Mouse (Mus musculus) forebrain, embryonic 14.5 days (tissue): ENCODE data around the gene Rimbp2. TPM values are rescaled to one million over a fixed set of nuclear protein-coding genes. Genes with fewer than 3 reads are reported as not detected.

Experiments
- ATAC-seq: fragments of 200-750 bp; cut with Nextera tagmentation; 2 replicates; pipeline ENCODE4 v1.8.0; 2017; ENCODE audit warnings: mild to moderate bottlenecking, moderate library complexity
- DNase-seq: peaks from one replicate; pipeline ENCODE4 v3.0.0-alpha.2; 2015; ENCODE audit warnings: low spot score
- H3K27ac ChIP-seq: fragments of 300-500 bp; sonication (generic); 2 replicates; pipeline ENCODE4 v1.5.1; 2014; ENCODE audit warnings: low read depth, mild to moderate bottlenecking, control low read depth, low read length, moderate library complexity
- H3K27me3 ChIP-seq: fragments of 300-500 bp; sonication (generic); replicated peaks from 2 replicates; pipeline ENCODE4 v1.6.1; 2014; ENCODE audit warnings: low read length, control low read depth, mixed read lengths; ENCODE audit not compliant: control insufficient read depth, insufficient read depth
- H3K36me3 ChIP-seq: fragments of 300-500 bp; sonication (generic); 2 replicates; pipeline ENCODE4 v1.6.1; 2014; ENCODE audit warnings: low read length, control low read depth; ENCODE audit not compliant: control insufficient read depth, insufficient read depth
- H3K4me1 ChIP-seq: fragments of 300-500 bp; sonication (generic); 2 replicates; pipeline ENCODE4 v1.6.1; 2014; ENCODE audit warnings: antibody characterized with exemption, low read length, control low read depth; ENCODE audit not compliant: control insufficient read depth, insufficient read depth
- H3K4me2 ChIP-seq: fragments of 300-500 bp; sonication (generic); 2 replicates; pipeline ENCODE4 v1.6.1; 2014; ENCODE audit warnings: mild to moderate bottlenecking, control low read depth, low read length
- H3K4me3 ChIP-seq: fragments of 300-500 bp; sonication (generic); 2 replicates; pipeline ENCODE4 v1.5.1; 2014; ENCODE audit warnings: low read depth, low read length, control low read depth
- H3K9ac ChIP-seq: fragments of 300-500 bp; sonication (generic); 2 replicates; pipeline ENCODE4 v1.6.1; 2014; ENCODE audit warnings: mild to moderate bottlenecking, low read length, control low read depth, moderate library complexity
- H3K9me3 ChIP-seq: fragments of 300-500 bp; sonication (generic); replicated peaks from 2 replicates; pipeline ENCODE4 v1.6.1; 2016; ENCODE audit warnings: low read length, control low read depth, mixed read lengths; ENCODE audit not compliant: control insufficient read depth
- WGBS: fragments of 180-500 bp; shearing (Covaris S2); extraction: QIAGEN DNeasy Blood & Tissue Kit; methylation state at CpG from one replicate; pipeline ENCODE4 v1.1.7; 2014; 5-methylcytosine and 5-hydroxymethylcytosine counted together
- polyA plus RNA-seq: library from polyadenylated mRNA; unstranded; fragments of >200 nt; fragmentation: Nextera tagmentation; extraction: Ambion mirVana; gene quantifications from 2 replicates; pipeline ENCODE4 v1.2.1, GENCODE M21; 2014

The Rimbp2 gene
- polyA plus RNA-seq, 1 experiment from 2014 or later = 2.2 TPM

- Histone ChIP-seq H3K4me2 (no peak overlapping the region), H3K9me3 (no peaks in the 10 kb centered on the region), H3K36me3 (no peaks in the 10 kb centered on the region), H3K4me1 (no peaks in the 10 kb centered on the region), H3K27ac (no peak overlapping the region), H3K27me3 (no peaks in the 10 kb centered on the region), H3K9ac (no peak overlapping the region), H3K4me3 (no peak overlapping the region)
- WGBS = 73% methylated on average over 5 of the region's 5 CpGs
- DNase-seq = peak; percentile 51
- peak; percentile 77 for ATAC-seq
Measured at GRCm38 (mm10) chr5:128708929-128709328, 244.4 kb downstream of the Rimbp2 start.

Other genes starting within 250 kb of the Rimbp2 start
- gene Stx2, start 55.1 kb upstream of the Rimbp2 start, polyA plus RNA-seq = 13.9 and 16.9 TPM in 2 replicates
- 595 and 632 TPM in 2 replicates for gene Ran, start 66.6 kb upstream of the Rimbp2 start, polyA plus RNA-seq
- 0.12 and 0.15 TPM in 2 replicates for gene Adgrd1, start 143.3 kb upstream of the Rimbp2 start, polyA plus RNA-seq